Comparison of ENCODE assay signal across 24 mouse cellular contexts in genomic region chr17:64778756-64779155, GRCm38 (mm10). TPM values are rescaled to one million over a fixed set of nuclear protein-coding genes. Genes with fewer than 3 reads are reported as not detected.
"Had no signal": no experiment of that assay in that cellular context is flagged by ENCODE, and none has a peak within 500 bp of the region (broad histone marks: within the 10 kb centered on the region; RNA-seq: fewer than 3 reads in every experiment).

No protein-coding gene starts in this region.

- H3K27me3 ChIP-seq: neural tube, embryonic 13.5 days; neural tube, embryonic 15.5 days; stomach, embryonic 15.5 days had no signal

- H3K27ac ChIP-seq: neural tube, embryonic 13.5 days; neural tube, embryonic 15.5 days; stomach, embryonic 15.5 days; stomach, postnatal 0 days had no signal

- H3K9me3 ChIP-seq: neural tube, embryonic 13.5 days; neural tube, embryonic 15.5 days; stomach, embryonic 15.5 days had no signal

- H3K4me1 ChIP-seq: neural tube, embryonic 13.5 days; neural tube, embryonic 15.5 days; stomach, embryonic 15.5 days had no signal

- H3K36me3 ChIP-seq: neural tube, embryonic 13.5 days; neural tube, embryonic 15.5 days; stomach, embryonic 15.5 days had no signal

- H3K4me3 ChIP-seq: neural tube, embryonic 13.5 days; neural tube, embryonic 15.5 days; stomach, embryonic 15.5 days had no signal

- DNase-seq: retina, postnatal 1 day; right cerebral cortex, adult 18-20 months; right cerebral cortex, postnatal 14 days; right cerebral cortex, postnatal 25 days; right cerebral cortex, postnatal 4 days; spleen, adult 18-20 months; thymus, adult 18-20 months; thymus, adult 2 months; thymus, postnatal 14 days; thymus, postnatal 25 days; thymus, postnatal 36 days; thymus, postnatal 4 days had no signal

RNA-seq across cellular contexts. Expression of gene 4930583I09Rik, which starts 57.1 kb away (rescaled TPM):
- total RNA-seq: neutrophil, adult 5-6 weeks had no signal
- polyA plus RNA-seq: neural tube, embryonic 13.5 days; neural tube, embryonic 14.5 days; neural tube, embryonic 15.5 days; small intestine, adult 2 months; spleen, adult 2 months; stomach, embryonic 14.5 days; stomach, embryonic 15.5 days; stomach, embryonic 16.5 days; stomach, postnatal 0 days; thymus, adult 2 months; thymus, postnatal 0 days; urinary bladder, adult 2 months had no signal
